Mouse (Mus musculus) right cerebral cortex, adult 2 months (tissue): ENCODE results near the gene Pdcd1lg2.

ENCODE experiments used
- DNase-seq, 2 experiments: peaks; one replicate each; pipeline ENCODE4 v3.0.0; 2021 to 2022; ENCODE audit warnings: low spot score in 2 of 2

Gene Pdcd1lg2

DNA sequence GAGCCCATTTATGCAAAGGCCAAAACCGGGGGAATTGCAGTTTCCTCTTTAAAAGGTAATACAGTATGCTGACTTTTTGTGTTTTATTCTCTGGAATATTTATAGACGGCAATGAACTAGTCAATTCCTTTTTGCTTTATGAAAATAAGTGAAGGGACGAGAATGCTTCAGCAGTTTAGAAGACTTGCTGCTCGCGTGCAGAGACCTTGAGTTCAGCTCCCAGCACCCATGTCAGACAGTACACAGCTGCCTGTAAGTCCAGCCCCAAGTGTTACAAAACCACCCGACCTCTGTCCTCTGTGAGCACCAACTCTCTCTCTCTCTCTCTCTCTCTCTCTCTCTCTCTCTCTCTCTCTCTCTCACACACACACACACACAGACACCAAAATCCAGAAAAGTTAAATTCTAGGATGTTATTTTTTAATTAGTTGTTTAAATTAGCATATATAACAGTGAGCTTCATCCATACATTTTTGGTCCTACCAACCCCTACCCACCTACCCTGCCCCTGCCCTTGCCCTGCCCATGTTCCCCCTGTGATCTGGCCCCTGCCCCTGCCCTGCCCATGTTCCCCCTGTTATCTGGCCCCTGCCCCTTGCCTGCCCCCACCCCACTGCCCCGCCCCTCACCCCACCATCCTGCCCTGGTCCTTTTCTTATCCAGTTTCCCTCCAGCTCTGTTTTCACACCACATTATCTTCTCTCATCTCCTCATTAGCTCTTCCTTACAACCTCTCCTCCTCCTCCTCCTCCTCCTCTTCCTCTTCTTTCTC lies 86.3 kb downstream of the Pdcd1lg2 start:
- DNase-seq, result no peak

DNA sequence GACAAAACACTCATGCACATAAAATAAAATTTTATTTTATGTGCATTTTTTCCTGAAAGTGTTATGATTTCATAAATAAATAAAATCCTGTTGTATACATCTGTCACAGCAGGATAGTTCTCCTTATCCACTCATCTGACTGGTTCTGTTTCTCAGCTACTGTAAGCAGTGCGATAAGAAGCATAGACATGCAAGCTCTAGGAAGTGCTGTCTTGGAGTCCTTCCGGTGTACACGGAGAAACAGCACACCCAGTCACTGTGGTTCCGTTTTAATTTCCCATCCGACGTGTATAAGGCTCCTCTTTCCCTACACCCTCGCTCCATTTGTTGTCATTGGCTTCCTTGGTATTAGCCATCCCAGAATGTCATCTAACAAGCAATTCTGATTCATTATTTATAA lies 87.2 kb downstream of the Pdcd1lg2 start:
- DNase-seq, result no peak

DNA sequence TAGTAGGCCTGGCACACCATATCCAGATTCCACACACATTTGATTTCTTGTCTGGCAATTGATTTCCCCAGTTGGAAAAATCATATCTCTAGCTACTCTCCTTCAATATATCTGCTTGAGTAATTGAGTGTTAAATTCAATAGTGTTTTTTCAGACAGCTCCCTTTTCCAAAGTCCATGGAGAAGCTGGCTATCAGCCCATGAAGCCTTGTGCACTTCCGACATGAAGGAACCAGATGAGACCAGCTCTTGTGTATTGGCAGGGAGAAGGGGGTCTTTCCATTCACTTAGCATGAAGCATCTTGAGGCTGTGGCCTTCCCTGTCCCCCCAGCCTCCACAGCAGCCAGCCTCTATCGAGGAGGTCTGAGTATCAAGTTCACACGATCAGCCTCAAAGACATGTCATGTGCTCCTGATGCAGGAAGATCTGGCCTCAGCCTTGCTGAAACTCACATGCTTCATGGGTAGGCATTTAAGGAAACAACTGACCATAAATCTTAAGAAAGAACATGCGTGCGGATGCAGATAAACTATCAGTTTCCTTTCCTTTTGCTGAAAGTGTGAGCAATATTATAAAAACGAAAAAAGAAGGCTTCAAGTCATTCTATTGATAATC lies 88.2 kb downstream of the Pdcd1lg2 start:
- DNase-seq, result no peak

DNA sequence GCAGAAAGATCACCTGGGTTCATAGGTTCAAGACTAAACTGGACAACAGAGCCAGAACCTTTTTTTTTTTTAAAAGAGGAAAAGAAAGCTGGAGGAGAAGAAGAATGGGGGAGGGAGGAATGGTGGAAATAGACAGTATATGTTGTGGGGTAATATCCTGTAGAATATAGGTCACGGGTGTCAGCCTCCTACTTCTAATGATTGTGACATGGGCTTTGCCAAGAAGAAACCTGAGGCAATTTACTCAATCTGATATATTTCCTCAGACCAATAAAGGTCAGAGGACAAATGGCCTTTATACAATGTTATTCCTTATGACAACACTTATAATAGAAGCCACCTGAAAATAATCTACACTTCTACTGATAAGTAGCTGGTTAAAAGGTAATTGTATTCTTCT lies 89.6 kb downstream of the Pdcd1lg2 start:
- no peak for DNase-seq

GRCm38 (mm10) chr19:29501106-29501505 lies 90.4 kb downstream of the Pdcd1lg2 start:
- DNase-seq, result no peak

DNA sequence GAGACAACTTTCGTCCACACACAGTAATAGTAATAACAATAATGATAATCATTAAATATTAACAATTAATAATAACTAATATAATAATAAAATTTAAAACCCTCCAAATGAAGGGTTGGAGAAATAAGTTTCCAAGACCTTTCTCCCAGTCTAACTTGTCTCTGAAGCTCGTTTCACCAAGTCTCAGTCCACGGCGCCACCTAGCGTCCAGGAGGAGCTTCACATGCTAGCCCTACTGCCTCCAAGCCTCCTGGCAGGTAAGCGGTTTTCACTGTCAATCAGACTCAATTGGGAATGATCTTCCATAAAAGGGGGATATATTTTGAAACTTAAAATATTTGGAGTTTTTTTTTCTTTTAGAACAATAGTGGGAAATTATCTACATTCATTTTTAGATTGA lies 90.8 kb downstream of the Pdcd1lg2 start:
- DNase-seq, result peak; percentile 83 to 88

DNA sequence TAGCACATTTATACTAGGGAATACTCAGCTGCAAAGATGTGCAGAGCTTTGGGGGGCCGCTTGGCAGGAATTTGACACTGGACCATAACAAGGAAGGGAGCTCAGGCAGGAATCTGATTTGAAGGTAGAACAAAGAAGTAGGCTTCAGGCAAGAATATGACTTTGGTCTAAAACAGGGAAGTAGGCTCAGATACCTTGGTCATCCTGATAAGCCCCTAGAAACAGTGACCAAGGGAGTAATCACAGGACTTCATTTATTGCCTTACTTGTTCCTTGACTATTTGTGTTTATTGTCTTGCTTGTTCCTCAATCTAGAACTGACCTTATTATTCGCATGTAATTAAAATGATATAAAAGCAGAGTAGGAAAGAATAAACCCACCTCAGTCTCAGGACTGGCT lies 93.4 kb downstream of the Pdcd1lg2 start:
- no peak for DNase-seq

- DNase-seq, result no peak
Measured at GRCm38 (mm10) chr19:29505617-29506016, 94.9 kb downstream of the Pdcd1lg2 start.

DNA sequence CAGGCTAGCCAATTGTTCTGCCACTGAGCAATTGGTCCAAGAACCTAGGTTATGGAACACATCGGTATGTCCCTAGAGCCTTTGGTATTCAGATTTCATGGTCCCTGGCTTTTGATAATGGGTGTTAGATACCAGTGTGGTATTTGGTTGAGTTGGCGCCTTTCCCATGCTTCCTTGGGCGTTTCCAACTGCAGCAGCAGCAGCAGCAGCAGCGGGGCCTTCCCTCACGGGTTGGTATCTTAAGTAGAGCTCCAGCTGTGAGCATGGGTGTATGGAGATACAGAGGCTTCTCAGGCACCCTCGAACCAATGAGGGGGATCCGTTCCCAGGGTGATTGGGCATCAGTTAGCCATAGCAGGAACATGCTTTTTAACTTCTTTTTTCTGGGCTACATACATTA lies 97.5 kb downstream of the Pdcd1lg2 start:
- no peak for DNase-seq

- DNase-seq, result no peak
Measured at GRCm38 (mm10) chr19:29509857-29510256, 99.1 kb downstream of the Pdcd1lg2 start.

- no peak for DNase-seq
Measured at GRCm38 (mm10) chr19:29511826-29512225, 101.1 kb downstream of the Pdcd1lg2 start.

DNA sequence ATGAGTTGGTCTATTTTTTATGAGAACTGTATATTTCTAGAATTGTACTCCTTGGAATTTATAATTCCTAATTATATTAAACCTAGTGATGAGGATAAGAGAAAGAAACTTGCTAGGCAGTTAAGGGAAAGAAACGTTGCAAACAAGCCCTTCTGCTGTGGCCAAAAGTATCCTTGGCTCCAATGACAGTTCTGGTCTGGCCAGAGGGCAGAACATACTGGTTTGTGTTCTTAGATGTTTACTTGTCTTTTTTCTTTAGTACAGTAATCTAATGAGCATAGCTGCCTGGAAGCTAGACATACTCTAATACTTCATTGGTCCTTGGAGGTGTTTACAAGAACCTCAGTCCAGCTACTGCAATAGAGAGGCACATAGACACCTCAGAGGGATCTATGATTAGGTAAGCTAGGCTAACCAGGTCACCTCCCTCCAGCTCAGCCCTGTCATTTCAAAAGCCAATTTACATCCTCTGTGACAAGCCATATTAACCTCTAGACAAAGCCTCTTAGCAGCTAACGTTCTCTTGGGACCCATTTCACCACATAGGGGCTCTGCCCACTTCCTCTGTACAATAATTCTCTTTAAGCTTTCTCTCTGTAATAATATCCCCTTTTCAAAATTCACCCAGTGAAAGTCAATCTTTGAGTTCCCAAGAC lies 102.5 kb downstream of the Pdcd1lg2 start:
- DNase-seq, result no peak

DNA sequence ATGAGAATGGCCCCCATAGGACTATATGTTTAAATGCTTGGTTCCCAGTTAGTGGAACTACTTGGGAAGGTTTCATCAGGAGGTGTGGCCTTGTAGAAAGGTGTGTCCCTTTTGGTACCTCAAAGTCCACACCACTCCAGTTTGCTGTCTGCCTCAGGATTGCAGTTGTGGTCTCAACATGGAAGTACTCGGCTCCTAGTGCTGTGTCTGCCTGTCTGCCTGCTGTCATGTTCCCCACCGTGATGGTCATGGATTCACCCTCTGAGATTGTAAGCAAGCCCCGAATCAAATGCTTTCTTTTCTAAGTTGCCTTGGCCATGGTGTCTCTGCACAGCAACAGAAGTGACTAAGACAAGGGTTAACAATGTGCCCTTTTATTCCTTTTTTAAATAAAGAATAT lies 103.4 kb downstream of the Pdcd1lg2 start:
- no peak for DNase-seq

GRCm38 (mm10) chr19:29515386-29515785 lies 104.7 kb downstream of the Pdcd1lg2 start:
- DNase-seq, result no peak

- DNase-seq, result no peak
Measured at GRCm38 (mm10) chr19:29515991-29516390, 105.3 kb downstream of the Pdcd1lg2 start.

- no peak for DNase-seq
Measured at GRCm38 (mm10) chr19:29518409-29518808, 107.7 kb downstream of the Pdcd1lg2 start.

DNA sequence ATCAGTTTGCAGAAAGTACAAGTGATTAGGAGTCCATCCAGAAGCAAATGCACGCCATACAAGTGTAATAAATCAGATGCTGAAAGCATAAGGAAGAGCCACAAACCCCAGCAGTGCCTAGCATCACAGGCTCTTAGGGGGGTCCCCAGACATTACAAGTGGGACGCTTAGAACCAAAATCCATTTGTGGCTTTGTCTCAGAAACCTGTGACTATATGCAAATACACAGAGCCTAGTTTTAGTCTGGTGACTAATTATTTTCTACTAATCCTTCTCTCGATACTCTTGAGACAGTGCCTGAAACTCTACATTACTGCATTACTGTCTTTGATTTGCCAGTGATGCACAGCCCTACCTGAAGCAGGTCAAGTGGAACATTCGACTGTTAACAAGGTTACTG lies 108.2 kb downstream of the Pdcd1lg2 start:
- DNase-seq, result no peak
